Mouse (Mus musculus) liver, adult 2 months (tissue): ENCODE results near the gene Tbc1d10c. TPM values are rescaled to one million over a fixed set of nuclear protein-coding genes. Genes with fewer than 3 reads are reported as not detected.
"Not testable (repeated sequence)": the region's sequence is repeated elsewhere in the genome, so short reads cannot be mapped to it uniquely, and the experiment has no call there.

Source experiments
- DNase-seq: peaks from one replicate; pipeline ENCODE4 v3.0.0-alpha.2; 2011; ENCODE audit warnings: low read depth, low spot score; ENCODE audit errors: extremely low read depth
- H3K27ac ChIP-seq: fragments of 200-500 bp; replicated peaks from 2 replicates; pipeline ENCODE4 v1.5.1; 2012; ENCODE audit warnings: low read depth, mild to moderate bottlenecking, control low read depth, inconsistent platforms, low read length; ENCODE audit not compliant: insufficient read depth
- H3K27me3 ChIP-seq: fragments of 200-500 bp; 2 replicates; pipeline ENCODE4 v1.6.1; 2012; ENCODE audit warnings: mild to moderate bottlenecking, moderate library complexity, low read length, inconsistent platforms; ENCODE audit not compliant: control insufficient read depth, insufficient read depth
- H3K36me3 ChIP-seq: fragments of 200-500 bp; 2 replicates; pipeline ENCODE4 v1.6.1; 2012; ENCODE audit warnings: low read length, inconsistent platforms; ENCODE audit not compliant: control insufficient read depth, insufficient read depth
- H3K4me1 ChIP-seq: fragments of 200-500 bp; 2 replicates; pipeline ENCODE4 v1.6.1; 2011; ENCODE audit warnings: low read length; ENCODE audit not compliant: control insufficient read depth, insufficient read depth
- H3K4me3 ChIP-seq: fragments of 200-500 bp; 2 replicates; pipeline ENCODE4 v1.5.1; 2011; ENCODE audit warnings: low read depth, mild to moderate bottlenecking, control low read depth, low read length, moderate library complexity; ENCODE audit not compliant: insufficient read depth
- H3K79me2 ChIP-seq: fragments of 200-500 bp; 2 replicates; pipeline ENCODE4 v1.6.1; 2012; ENCODE audit warnings: inconsistent platforms, mild to moderate bottlenecking, low read length, moderate library complexity; ENCODE audit not compliant: control insufficient read depth, insufficient read depth
- H3K9ac ChIP-seq: fragments of 200-500 bp; 2 replicates; pipeline ENCODE4 v1.6.1; 2012; ENCODE audit warnings: low read depth, mild to moderate bottlenecking, control low read depth, inconsistent platforms, low read length
- CTCF ChIP-seq: fragments of 200-500 bp; IDR thresholded peaks from 2 replicates; pipeline ENCODE4 v1.5.1; 2011; ENCODE audit warnings: low read depth, low read length, control low read depth
- POLR2A ChIP-seq: fragments of 200-500 bp; IDR thresholded peaks from 2 replicates; pipeline ENCODE4 v1.6.1; 2011; ENCODE audit warnings: low read length, control low read depth; ENCODE audit not compliant: insufficient read depth; ENCODE audit errors: extremely low read depth
- WGBS: fragments of 180-500 bp; shearing (Covaris S2); methylation state at CpG from one replicate; pipeline ENCODE4 v1.1.7; 2018; 5-methylcytosine and 5-hydroxymethylcytosine counted together
- polyA plus RNA-seq: library from polyadenylated mRNA; depleted of rRNA; stranded (reverse); fragments of >200 nt; gene quantifications from 2 replicates; pipeline ENCODE4 v1.2.3, GENCODE M21; 2012
- total RNA-seq: library from RNA; depleted of rRNA; stranded (reverse); fragments of >200 nt; gene quantifications from 2 replicates; pipeline ENCODE4 v1.2.3, GENCODE M21; 2014

Tbc1d10c gene
- total and polyA plus RNA-seq, 2 experiments: 0.46 to 2.2 TPM

- Histone ChIP-seq H3K9ac (no peak overlapping the region), H3K4me1 (peaks cover under 1% of the 10 kb centered on the region; the same call in 1 of the 2 replicates), H3K27ac (no peak overlapping the region), H3K27me3 (no peaks in the 10 kb centered on the region), H3K4me3 (no peak overlapping the region), H3K36me3 (no peaks in the 10 kb centered on the region), H3K79me2 (no peaks in the 10 kb centered on the region)
- no peak for TF ChIP-seq CTCF
- TF ChIP-seq POLR2A: no peak
- DNase-seq: no peak
- 91% methylated on average over 6 of the region's 6 CpGs for WGBS
Measured at GRCm38 (mm10) chr19:4140147-4140546, 50.9 kb downstream of the Tbc1d10c start.

GRCm38 (mm10) chr19:4139446-4139845, 51.6 kb downstream of the Tbc1d10c start, which contains the start of gene Gpr152:
Gene Gpr152 (plus strand): TSS chr19:4139787.
- 91% methylated on average over 2 of the region's 2 CpGs for WGBS
- no peak within 1 kb of the TSS for H3K27ac ChIP-seq

GRCm38 (mm10) chr19:4137913-4138312, 53.2 kb downstream of the Tbc1d10c start:
- TF ChIP-seq POLR2A (no peak), CTCF (no peak)
- DNase-seq: no peak
- WGBS: 92% methylated on average over 5 of the region's 5 CpGs
- peaks cover 8% of the 10 kb centered on the region for H3K4me1 ChIP-seq
- H3K36me3 ChIP-seq: no peaks in the 10 kb centered on the region
- H3K4me3 ChIP-seq: no peak overlapping the region
- no peaks in the 10 kb centered on the region for H3K79me2 ChIP-seq
- H3K27me3 ChIP-seq: no peaks in the 10 kb centered on the region
- H3K27ac ChIP-seq: no peak overlapping the region
- H3K9ac ChIP-seq: no peak overlapping the region

More at GRCm38 (mm10) chr19:4139446-4139845, 51.6 kb downstream of the Tbc1d10c start, which contains the start of gene Gpr152:
- Histone ChIP-seq H3K4me1 (peaks cover 5% of the 10 kb centered on the region; the same call in 1 of the 2 replicates), H3K9ac (no peak within 1 kb of the TSS), H3K4me3 (no peak within 1 kb of the TSS), H3K27me3 (no peaks in the 10 kb centered on the region), H3K79me2 (no peaks in the 10 kb centered on the region), H3K36me3 (no peaks in the 10 kb centered on the region)
- TF ChIP-seq CTCF (no peak), POLR2A (no peak)
- DNase-seq: no peak

- Histone ChIP-seq H3K79me2 (no peaks in the 10 kb centered on the region), H3K27ac (no peak overlapping the region), H3K4me3 (no peak overlapping the region), H3K9ac (no peak overlapping the region), H3K4me1 (peaks cover 9% of the 10 kb centered on the region), H3K36me3 (no peaks in the 10 kb centered on the region; the same call in 1 of the 2 replicates), H3K27me3 (no peaks in the 10 kb centered on the region)
- no peak for DNase-seq
- TF ChIP-seq POLR2A: no peak
- TF ChIP-seq CTCF: no peak
- 93% methylated on average over 5 of the region's 5 CpGs for WGBS
Measured at GRCm38 (mm10) chr19:4136463-4136862, 54.6 kb downstream of the Tbc1d10c start.

- not testable (repeated sequence) for DNase-seq, H3K9ac ChIP-seq, H3K36me3 ChIP-seq, H3K27me3 ChIP-seq, H3K4me3 ChIP-seq, H3K4me1 ChIP-seq, H3K79me2 ChIP-seq
- TF ChIP-seq CTCF: peak; percentile 37; the same call in 1 of the 2 replicates
- WGBS: 25% methylated on average over 8 of the region's 8 CpGs
- peak overlapping the region; percentile 47 for H3K27ac ChIP-seq
Measured at GRCm38 (mm10) chr19:4135963-4136345, 55.1 kb downstream of the Tbc1d10c start.

GRCm38 (mm10) chr19:4135229-4135962, 55.7 kb downstream of the Tbc1d10c start:
- H3K36me3 ChIP-seq, H3K79me2 ChIP-seq, H3K27me3 ChIP-seq, H3K4me1 ChIP-seq, H3K4me3 ChIP-seq, H3K9ac ChIP-seq: not testable (repeated sequence)
- DNase-seq: peak; percentile 71
- peak overlapping the region; percentile 79 for H3K27ac ChIP-seq
- 68% methylated on average over 6 of the region's 6 CpGs for WGBS
